Mouse (Mus musculus) pancreas, adult 10 weeks (tissue): ENCODE data around the gene Wfdc6a. TPM values are rescaled to one million over a fixed set of nuclear protein-coding genes. Genes with fewer than 3 reads are reported as not detected.

ENCODE experiments used
- polyA plus RNA-seq: library from polyadenylated mRNA; stranded (reverse); fragments of 350-450 nt; fragmentation: Illumina TruSeq; extraction: RNeasy Lipid Tissue Mini Kit (QIAGEN cat#74804); gene quantifications from one replicate; pipeline ENCODE4 v1.2.3, GENCODE M21; 2015; ENCODE audit warnings: low read depth, low replicate concordance; ENCODE audit not compliant: insufficient read depth

Wfdc6a gene
- not detected for polyA plus RNA-seq

GRCm38 (mm10) chr2:164585025-164585725, at the start of gene Wfdc6a:
Wfdc6a (minus strand) TSS chr2:164585447.

GRCm38 (mm10) chr2:164613471-164613870, 28.2 kb upstream of the Wfdc6a start, which contains the start of the genes Wfdc6b and Wfdc8:
Wfdc6b (plus strand) TSS chr2:164613522.
Wfdc8 (minus strand) TSS chr2:164613626.

GRCm38 (mm10) chr2:164593494-164593893, 8.2 kb upstream of the Wfdc6a start, which contains the start of gene Eppin:
Eppin (minus strand) TSS chr2:164593594.

GRCm38 (mm10) chr2:164573359-164573758, 11.9 kb downstream of the Wfdc6a start, which contains the start of gene Spint3:
Spint3 (minus strand) TSS chr2:164573459.

GRCm38 (mm10) chr2:164562391-164563188, 22.7 kb downstream of the Wfdc6a start, which contains the start of gene Wfdc2:
Wfdc2 (plus strand) TSS chr2:164562413.

Other genes starting within 250 kb of the Wfdc6a start
- gene Slpi, start 196.4 kb downstream of the Wfdc6a start, polyA plus RNA-seq, result 146 TPM
- gene Rbpjl, start 182.3 kb downstream of the Wfdc6a start, polyA plus RNA-seq, result 571 TPM
- gene Matn4, start 180.3 kb downstream of the Wfdc6a start, polyA plus RNA-seq, result 9.7 TPM
- 22.0 TPM for gene Sdc4, start 141.6 kb downstream of the Wfdc6a start, polyA plus RNA-seq
- gene Sys1, start 128.5 kb downstream of the Wfdc6a start, polyA plus RNA-seq, result 11.8 TPM
- gene Gm20458, start 124.5 kb downstream of the Wfdc6a start, polyA plus RNA-seq, result not detected
- gene Trp53tg5, start 111.7 kb downstream of the Wfdc6a start, polyA plus RNA-seq, result not detected
- 8.1 TPM for gene Dbndd2, start 99.3 kb downstream of the Wfdc6a start, polyA plus RNA-seq
- 10.4 TPM for gene Pigt, start 87.9 kb downstream of the Wfdc6a start, polyA plus RNA-seq
- gene Wfdc2, start 23.0 kb downstream of the Wfdc6a start, polyA plus RNA-seq, result 8.5 TPM
- gene Spint3, start 12.0 kb downstream of the Wfdc6a start, polyA plus RNA-seq, result not detected
- gene Eppin, start 8.1 kb upstream of the Wfdc6a start, polyA plus RNA-seq, result not detected
- not detected for gene Wfdc6b, start 28.1 kb upstream of the Wfdc6a start, polyA plus RNA-seq
- not detected for gene Wfdc8, start 28.2 kb upstream of the Wfdc6a start, polyA plus RNA-seq
- gene Wfdc16, start 53.3 kb upstream of the Wfdc6a start, polyA plus RNA-seq, result 1.0 TPM
- not detected for gene Wfdc10, start 70.6 kb upstream of the Wfdc6a start, polyA plus RNA-seq
- gene Wfdc9, start 71.1 kb upstream of the Wfdc6a start, polyA plus RNA-seq, result not detected
- not detected for gene Wfdc11, start 88.6 kb upstream of the Wfdc6a start, polyA plus RNA-seq
- not detected for gene Wfdc13, start 99.7 kb upstream of the Wfdc6a start, polyA plus RNA-seq
- gene Spint4, start 113.1 kb upstream of the Wfdc6a start, polyA plus RNA-seq, result not detected
- gene Spint5, start 129.9 kb upstream of the Wfdc6a start, polyA plus RNA-seq, result not detected
- 2.3 TPM for gene Wfdc3, start 160.5 kb upstream of the Wfdc6a start, polyA plus RNA-seq
- gene Dnttip1, start 160.5 kb upstream of the Wfdc6a start, polyA plus RNA-seq, result 6.2 TPM
- gene Ube2c, start 184.5 kb upstream of the Wfdc6a start, polyA plus RNA-seq, result not detected
- gene Tnnc2, start 194.5 kb upstream of the Wfdc6a start, polyA plus RNA-seq, result not detected
- 7.6 TPM for gene Snx21, start 200.4 kb upstream of the Wfdc6a start, polyA plus RNA-seq
- 3.7 TPM for gene Acot8, start 219.4 kb upstream of the Wfdc6a start, polyA plus RNA-seq
- gene Zswim3, start 219.7 kb upstream of the Wfdc6a start, polyA plus RNA-seq, result 1.3 TPM
- 2.2 TPM for gene Zswim1, start 237.2 kb upstream of the Wfdc6a start, polyA plus RNA-seq
- not detected for gene Spata25, start 243.1 kb upstream of the Wfdc6a start, polyA plus RNA-seq
- gene Ctsa, start 247.4 kb upstream of the Wfdc6a start, polyA plus RNA-seq, result 25.7 TPM
- 0.87 TPM for gene Neurl2, start 248.0 kb upstream of the Wfdc6a start, polyA plus RNA-seq